Comparison of ENCODE assay signal across 8 mouse cellular contexts in the genomic region with DNA sequence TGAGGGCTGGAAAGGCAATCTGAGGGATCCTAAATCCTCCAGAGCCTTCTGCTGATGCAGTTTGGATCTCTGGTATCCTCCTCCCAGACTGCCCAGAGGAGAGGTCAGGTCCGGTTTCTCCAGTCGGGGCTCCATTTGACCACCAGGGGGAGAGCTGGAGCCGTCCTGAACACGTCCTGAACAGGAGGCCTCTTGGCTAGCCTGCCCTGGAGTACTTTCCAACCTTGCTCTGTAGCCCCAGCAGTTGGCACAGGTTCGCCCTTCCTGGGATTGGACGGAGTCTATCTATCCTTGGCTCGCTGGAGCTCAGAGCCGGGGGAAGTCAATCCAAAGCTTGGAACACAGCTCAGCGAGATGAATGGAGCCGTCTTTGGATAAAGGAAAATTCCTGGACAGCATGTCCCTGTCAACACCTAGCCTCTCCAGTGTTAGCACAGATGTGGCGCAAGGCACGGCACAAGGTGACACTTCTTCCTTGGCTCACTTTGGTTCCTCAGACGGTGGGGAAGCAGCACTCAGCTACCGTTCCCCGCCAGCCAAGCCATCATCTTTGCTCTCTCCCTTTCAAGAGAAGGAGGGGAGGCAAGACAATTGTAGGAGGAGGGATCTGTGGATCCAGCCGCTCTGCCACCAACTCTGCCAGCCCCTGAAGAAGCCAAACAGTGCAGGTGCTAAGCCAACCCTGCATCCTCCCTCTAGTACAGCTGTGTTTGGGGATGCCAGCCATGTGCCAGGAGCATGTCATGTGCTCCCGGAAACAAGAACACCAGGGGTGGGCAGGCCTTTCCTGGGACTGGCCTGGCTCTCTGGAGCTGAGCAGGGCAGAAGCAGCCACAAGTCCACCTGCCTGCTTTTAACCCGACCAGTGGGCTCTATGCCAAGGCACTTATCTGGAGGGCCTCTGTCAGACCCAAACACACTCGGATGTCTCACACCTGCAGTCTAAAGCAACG. TPM values are rescaled to one million over a fixed set of nuclear protein-coding genes. Genes with fewer than 3 reads are reported as not detected.
DNase-seq lines count a peak whose midpoint lies in the region; ATAC-seq and TF ChIP-seq lines count a peak whose summit lies in the region.

No protein-coding gene starts in this region.

- WGBS in hindbrain, embryonic 14.5 days = 45% methylated on average over 20 of the region's 20 CpGs

- H3K4me3 ChIP-seq in gastrocnemius, adult 2 months = 0 out of 2 replicates have a peak overlapping the region, but pooled peaks have one; percentile 3
- H3K4me3 ChIP-seq in hindbrain, embryonic 14.5 days (replicated peaks; ENCODE audit: low read length) = no peak overlapping the region

- peak; percentile 52 for ATAC-seq in hindbrain, embryonic 14.5 days (ENCODE audit: low FRiP score)

- intact Hi-C loops in gastrocnemius, adult 2 months (cut with DNase I) = loop anchor here (1.0 kb wide), 1 partner anchor 208 kb away; no protein-coding TSS in a partner anchor

- 0 out of 2 replicates have a peak overlapping the region, but pooled peaks have one; percentile 22 for H3K9ac ChIP-seq in hindbrain, embryonic 14.5 days

- TF ChIP-seq CTCF in gastrocnemius, adult 2 months (IDR thresholded peaks at IDR 0.05) = peak; percentile 96

- H3K27ac ChIP-seq in gastrocnemius, adult 2 months = peak overlapping the region; percentile 53
- H3K27ac ChIP-seq in hindbrain, embryonic 14.5 days = peak overlapping the region; percentile 71

- peaks cover 10% of the 10 kb centered on the region; the same call in 1 of the 2 replicates for H3K4me1 ChIP-seq in hindbrain, embryonic 14.5 days (replicated peaks; ENCODE audit: control insufficient read depth, insufficient read depth, low read length)

- no peaks in the 10 kb centered on the region for H3K9me3 ChIP-seq in hindbrain, embryonic 14.5 days (ENCODE audit: control insufficient read depth, low read length)

- H3K36me3 ChIP-seq in hindbrain, embryonic 14.5 days (replicated peaks; ENCODE audit: control insufficient read depth, insufficient read depth) = no peaks in the 10 kb centered on the region

- peak; percentile 92 for DNase-seq in Muller cell, postnatal 12 days (ENCODE audit: inconsistent ontology term)
- peak; percentile 96 for DNase-seq in cerebellum, adult 9-11 months
- DNase-seq in gastrocnemius, adult 2 months = peak; percentile 95
- peak; percentile 80 for DNase-seq in hindbrain, embryonic 14.5 days (ENCODE audit: low spot score)
- DNase-seq in left cerebral cortex, adult 8-10 months (ENCODE audit: low spot score in 2 of 2) = peak; percentile 47 to 52
- peak; percentile 87 to 89 for DNase-seq in lung, postnatal 4 days
- DNase-seq in retina, postnatal 7 days (ENCODE audit: low read depth, low spot score) = peak; percentile 70
- peak; percentile 66 to 77 for DNase-seq in urinary bladder, adult 18-20 months (ENCODE audit: low spot score in 2 of 2)

- no peaks in the 10 kb centered on the region for H3K27me3 ChIP-seq in hindbrain, embryonic 14.5 days (ENCODE audit: control insufficient read depth, insufficient read depth, low read length)

- H3K4me2 ChIP-seq in hindbrain, embryonic 14.5 days (replicated peaks) = no peak overlapping the region

RNA-seq across cellular contexts. Expression of a gene that starts 21.0 kb away (rescaled TPM):
- total RNA-seq in gastrocnemius, adult 2 months (2021) = 10 to 100 TPM; 68.1 to 92.0 TPM
- 955 and 1,038 TPM in 2 replicates for polyA plus RNA-seq in hindbrain, embryonic 14.5 days (2014; fragmentation: Nextera tagmentation; extraction: Ambion mirVana)
- total RNA-seq in left cerebral cortex, adult 8-10 months (2022) = 100 to 1,000 TPM; 450 to 494 (median 470) TPM

RNA-seq across cellular contexts. Expression of a gene that starts 23.9 kb away (rescaled TPM):
- total RNA-seq in gastrocnemius, adult 2 months (2021) = 10 to 100 TPM; 71.3 to 95.7 TPM
- 44.4 and 46.8 TPM in 2 replicates for polyA plus RNA-seq in hindbrain, embryonic 14.5 days (2014; fragmentation: Nextera tagmentation; extraction: Ambion mirVana)
- total RNA-seq in left cerebral cortex, adult 8-10 months (2022) = 100 to 1,000 TPM in 1 of 4 experiments, 10 to 100 TPM in 3; 86.6 to 105 (median 93.5) TPM

RNA-seq across cellular contexts. Expression of a gene that starts 56.4 kb away (rescaled TPM):
- not detected for total RNA-seq in gastrocnemius, adult 2 months (2021)
- polyA plus RNA-seq in hindbrain, embryonic 14.5 days (2014; fragmentation: Nextera tagmentation; extraction: Ambion mirVana) = not detected in 2 replicates
- total RNA-seq in left cerebral cortex, adult 8-10 months (2022) = not detected

Comparison
In these comparisons a context has a peak if more than half of its experiments do, and no peak if none do; other contexts are left out.
1. RNA of a gene that starts 21.0 kb away (total RNA-seq): 450 to 494 TPM in left cerebral cortex, adult 8-10 months; 68.1 to 92.0 TPM in gastrocnemius, adult 2 months; every median in the first group is over 4 times any median in the second.
2. Peak in every context shown above with its lines, with median percentiles within 50 percentile points of each other: DNase-seq.